Mouse (Mus musculus) frontal cortex, adult (tissue): ENCODE data around the gene Ghrh.
"Not testable (repeated sequence)": the region's sequence is repeated elsewhere in the genome, so short reads cannot be mapped to it uniquely, and the experiment has no call there.

Experiments
- ATAC-seq: cut with Nextera tagmentation; 2 replicates; pipeline ENCODE4 v1.9.2; 2017; ENCODE audit warnings: mild to moderate bottlenecking, moderate library complexity, mixed read lengths; ENCODE audit not compliant: low TSS enrichment

Ghrh gene

DNA sequence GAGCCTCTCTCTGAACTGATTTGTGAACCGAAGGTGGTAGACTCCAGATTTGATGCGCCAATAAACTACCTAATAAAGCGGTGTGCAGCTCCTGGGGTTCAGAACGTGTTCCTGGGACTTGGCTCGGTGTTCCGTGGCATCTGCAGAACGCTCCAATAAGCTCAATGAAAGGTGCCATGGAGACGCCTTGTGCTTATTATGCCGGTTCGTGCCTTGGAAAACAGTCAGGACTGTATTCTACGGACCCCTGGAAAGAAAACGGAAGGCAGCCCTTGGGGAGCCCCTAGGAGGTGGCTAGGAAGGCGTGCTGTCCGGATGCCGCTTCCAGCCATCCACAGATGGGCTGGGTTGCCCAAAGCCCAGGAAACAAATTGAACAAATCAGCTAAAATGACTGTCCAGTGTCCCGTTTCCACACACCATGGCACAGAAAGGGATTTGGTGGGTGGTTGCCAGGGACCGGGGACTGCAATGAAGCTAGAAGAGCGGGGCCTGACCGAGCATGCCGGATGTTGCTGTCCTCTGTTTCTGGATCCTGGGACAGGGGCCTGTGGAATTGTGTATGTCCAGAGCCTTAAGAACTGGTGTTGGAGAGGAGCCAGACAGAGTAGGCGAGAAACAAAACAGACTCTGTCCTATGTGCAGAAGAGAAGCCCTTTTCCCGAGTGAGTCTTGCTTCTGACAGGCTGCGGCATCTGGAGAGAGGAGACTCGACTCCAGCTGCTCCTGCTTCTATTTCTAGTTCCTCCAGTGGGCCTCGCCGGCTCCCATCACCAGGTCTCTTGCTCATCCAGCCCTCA is at the start of gene Ghrh:
Gene Ghrh (minus strand): TSS at position 146 of the 799 bp plus-strand sequence.
- ATAC-seq = peak; percentile 64

DNA sequence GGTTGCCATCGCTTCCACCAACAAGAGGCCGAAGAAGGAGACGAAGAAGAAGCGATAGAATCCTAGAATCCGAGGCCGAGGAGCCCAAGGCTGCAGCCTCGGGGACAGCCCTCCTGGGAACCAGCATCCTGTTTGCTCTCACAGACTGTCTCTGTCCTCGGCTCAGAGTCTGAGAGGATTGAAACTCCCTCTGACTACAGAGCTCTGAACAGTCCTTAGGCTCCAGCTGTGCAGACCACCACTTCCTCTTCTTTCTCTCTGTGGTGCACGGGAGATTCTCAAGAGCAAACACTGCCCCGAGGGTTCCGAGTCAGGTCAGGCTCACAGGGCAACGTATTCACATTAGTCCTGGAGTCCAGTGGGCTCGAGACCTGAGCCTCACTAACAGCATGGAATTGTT is 48.7 kb upstream of the Ghrh start:
- ATAC-seq = no peak

DNA sequence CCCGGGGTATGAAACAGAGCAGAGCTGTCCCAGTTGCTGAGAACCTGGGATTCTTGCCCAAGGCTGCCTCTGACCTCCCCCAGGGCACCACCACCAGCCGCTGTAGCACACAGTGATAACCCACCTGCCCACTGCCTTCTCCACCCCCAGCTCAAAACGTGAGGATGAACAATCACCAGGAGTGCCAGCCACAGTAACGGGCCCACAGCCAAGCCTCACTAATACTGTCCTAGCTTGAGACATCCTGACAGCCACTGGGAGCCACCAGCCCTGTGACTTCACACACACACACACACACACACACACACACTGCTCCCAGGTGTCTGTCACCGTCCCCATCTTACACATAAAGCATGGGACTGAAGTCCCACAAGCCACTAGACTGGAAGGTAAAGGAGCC is 48.1 kb upstream of the Ghrh start:
- no peak for ATAC-seq

DNA sequence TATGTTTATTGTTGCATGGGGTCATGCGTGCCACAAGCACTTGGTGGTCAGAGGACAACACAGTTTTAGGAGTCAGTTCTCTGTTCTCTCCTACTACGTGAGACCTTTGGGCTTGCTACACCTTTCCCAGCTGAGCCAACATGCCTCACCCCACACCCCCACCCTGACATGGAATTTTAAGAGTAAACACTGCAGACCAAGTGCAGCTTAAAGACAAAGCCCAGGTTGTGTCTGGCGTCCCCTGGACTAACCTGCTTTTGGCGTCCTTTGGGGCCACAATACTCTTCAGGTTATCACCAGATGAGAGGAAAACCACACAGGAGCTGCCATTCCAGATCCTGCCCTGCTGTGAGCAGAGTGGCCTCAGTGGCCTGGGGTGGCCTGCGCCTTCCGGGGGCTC is 47.6 kb upstream of the Ghrh start:
- ATAC-seq = no peak

DNA sequence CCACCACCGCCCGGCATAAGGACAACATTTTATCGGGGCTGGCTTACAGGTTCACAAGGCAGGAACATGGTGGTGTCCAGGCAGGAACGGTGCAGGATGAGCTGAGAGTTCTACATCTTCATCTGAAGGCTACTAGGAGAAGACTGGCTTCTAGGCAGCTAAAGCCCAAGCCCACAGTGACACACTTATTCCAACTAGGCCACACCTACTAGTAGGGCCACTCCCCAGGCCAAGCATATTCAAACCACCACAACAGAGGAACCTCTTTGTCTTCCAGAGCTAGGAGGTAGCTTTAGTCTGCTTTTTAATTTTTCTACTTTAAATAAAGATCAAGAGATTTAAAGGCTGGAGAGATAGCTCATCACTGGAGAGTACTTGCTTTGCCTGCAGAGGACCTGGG is 46.2 kb upstream of the Ghrh start:
- no peak for ATAC-seq

DNA sequence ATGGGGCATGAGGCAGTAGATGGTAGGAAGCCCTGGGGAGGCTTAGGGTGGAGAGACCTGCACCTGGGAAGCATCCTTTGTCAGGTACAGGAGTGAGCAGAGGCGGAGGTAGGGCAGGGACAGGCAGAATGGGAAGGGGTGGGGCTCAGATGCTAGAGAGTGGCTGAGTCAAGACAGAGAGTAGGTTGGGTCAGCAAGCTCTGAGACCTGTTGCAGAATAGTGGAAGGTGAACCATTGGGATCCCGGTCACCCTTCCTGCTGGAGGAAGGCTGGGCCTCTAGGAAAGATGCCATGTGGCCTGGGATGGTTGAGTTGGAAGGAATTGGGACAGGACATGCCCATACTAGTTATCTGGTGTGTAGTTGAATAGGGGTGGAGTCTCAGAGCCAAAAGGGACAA is 45.0 kb upstream of the Ghrh start:
- no peak for ATAC-seq

DNA sequence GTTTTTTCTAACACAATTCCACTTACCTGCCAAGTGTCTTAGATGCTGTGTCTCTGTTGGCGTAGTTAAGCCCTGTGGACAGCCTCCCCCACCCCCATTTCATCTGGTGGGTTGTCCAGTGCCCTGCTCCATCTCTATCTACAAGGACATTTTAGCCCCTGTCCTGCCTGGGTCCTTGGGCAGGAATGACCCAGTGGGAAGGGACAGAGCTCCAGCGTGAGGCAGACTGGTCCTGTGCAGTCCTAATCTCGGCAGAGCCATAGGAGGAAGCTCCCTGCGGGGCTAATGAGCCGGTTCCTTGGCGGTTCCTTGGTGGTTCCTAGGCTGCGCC is 42.2 kb upstream of the Ghrh start:
- ATAC-seq = no peak

DNA sequence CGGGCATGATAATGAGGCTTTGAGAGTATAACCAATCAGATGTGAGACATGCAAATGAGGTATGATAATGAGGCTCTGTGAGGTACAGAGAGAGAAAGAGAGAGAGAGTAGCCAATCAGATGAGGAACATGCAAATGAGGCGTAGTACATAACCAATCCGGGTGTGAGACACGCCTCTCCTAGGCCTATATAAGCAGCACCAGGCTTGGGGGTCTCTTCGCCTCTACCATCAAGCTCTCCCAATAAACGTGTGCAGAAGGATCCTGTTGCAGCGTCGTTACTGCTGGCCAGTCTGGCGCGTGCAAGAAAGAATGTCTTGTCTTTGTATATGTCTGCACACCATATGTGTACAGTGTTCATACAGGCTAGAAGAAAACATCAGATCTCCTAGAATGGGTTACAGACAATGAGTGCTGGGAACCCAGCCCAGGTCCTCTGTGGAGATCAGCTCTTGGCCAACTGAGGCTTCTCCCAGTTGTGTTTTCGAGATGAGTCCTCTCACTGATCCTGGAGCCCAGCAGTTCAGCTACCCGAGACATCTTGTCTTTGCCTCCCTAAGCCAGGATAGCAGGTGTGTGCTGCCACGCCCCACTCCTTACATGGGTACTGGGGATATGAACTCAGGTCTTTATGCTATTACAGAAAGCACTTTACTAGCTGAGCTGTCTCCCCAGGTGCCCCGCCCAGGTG is 41.7 kb upstream of the Ghrh start:
- not testable (repeated sequence) for ATAC-seq

DNA sequence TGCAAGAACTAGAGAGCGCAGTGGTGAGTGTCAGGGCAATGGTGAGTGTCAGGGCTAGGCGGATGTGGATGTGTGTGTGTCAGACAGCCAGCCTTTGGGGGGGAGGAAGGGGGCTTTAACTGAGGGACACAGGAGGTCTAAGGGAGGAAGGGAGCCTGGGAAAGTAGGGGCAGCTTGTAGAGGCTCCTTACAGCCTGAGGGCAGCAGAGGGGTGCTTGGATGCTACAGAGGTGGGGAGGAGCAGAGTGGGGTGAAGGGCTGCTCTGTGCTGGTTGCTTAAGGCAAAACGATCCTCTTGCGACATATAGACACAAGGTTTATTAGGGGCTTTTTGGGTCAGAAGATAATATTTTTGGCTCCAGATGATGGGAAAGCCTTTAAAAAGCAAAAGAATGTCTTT is 37.5 kb upstream of the Ghrh start:
- no peak for ATAC-seq

DNA sequence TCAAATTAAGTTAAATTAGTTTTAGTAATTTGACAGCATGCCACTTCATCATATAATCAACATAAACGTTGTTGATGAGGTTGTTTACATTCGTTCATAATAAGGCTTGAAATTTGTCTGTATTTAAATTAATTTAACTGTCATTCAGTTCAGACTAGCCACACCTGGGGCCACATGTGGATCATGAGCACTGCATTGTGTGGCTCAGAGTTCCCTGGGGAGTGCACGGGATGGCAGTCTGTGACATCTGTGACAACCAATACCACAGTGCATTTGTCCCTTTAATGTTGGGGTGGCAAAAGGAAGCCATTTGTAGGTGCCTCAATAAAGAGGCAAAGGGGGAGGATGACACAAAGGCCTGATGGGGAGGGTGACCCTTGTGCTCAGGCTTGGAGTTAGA is 29.7 kb upstream of the Ghrh start:
- ATAC-seq = no peak

DNA sequence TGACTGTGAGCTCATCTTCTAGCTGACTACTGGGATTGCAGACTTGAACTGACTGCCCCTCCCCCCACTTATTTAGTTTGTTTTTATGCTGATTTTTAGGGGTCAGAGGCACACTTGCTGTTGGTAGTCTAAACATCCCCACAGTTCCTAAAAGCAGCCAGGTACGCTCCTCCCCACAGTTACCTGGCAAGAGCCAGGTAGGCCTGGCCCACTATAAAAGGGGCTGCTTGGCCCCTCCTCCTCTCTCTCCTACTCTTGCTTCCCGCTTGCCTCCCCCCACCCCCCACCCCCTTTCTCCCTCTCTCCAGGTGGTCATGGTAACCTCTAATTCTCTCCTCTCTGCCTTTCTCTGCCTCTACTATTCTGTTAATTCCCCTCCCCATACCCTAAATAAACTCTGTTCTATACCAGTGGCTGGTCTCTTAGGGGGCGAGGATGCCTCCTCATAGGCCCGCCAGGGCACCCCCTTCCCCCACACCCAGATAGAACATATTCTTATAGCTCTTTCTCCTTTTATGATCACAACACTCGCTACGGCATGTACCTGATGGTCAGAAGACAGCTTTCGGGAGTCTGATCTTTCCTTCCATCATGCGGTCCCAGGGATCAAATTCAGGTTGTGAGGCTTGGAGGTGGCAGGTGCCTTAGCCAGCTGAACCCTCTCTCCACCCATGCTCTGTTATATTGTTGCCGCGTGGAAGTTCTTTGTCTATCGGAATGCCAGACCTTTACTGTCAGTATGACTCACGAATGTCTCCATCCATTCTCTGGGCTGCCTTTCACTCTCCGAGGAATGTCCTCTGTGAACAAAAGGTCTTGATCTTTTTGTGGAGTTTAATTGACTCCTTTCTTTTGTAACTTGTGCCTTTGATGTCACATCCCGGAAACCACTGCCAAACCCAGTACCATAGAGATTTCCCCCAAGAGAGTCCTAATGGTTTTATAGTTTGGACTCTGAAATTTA is 28.8 kb upstream of the Ghrh start:
- ATAC-seq = no peak

DNA sequence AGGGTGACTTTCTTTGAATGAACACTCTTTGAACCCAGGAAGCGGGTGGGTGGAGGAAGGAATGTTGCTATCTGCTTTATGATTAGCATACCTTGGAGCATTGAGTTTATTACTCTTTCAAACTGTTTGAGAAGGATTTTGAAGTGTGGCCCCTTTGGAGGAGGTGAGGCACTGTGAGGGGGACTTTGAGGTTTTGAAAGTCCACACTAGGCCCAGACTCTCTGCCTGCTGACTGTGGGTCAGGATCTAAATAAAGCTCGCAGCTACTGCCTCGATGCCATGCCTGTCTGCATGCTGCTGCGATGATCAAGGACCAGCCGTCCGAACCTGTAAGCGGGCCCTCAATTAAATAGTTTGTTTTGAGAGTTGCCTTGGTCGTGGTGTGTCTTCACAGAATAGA is 27.7 kb upstream of the Ghrh start:
- ATAC-seq = no peak

DNA sequence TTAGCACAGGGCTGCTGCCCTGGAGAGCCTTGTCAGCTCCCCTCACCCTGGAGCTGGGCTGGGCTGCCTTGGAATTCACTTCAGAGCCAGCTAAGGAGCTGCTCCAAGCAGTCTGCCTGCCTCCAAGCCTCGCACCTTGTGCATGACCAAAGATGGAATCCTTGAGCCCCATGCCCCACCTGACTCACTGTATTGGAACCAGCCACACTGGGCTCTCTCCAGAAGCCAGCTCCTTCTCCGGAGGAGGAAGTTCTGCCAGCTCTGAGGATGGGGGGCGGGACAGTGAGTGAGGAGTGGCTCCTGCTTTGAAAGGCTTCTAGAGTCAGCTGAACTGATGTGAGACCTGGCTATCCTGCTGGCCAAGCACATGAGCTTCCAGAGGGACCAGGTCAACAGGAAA is 26.4 kb upstream of the Ghrh start:
- ATAC-seq = no peak; the same call in 1 of the 2 replicates

DNA sequence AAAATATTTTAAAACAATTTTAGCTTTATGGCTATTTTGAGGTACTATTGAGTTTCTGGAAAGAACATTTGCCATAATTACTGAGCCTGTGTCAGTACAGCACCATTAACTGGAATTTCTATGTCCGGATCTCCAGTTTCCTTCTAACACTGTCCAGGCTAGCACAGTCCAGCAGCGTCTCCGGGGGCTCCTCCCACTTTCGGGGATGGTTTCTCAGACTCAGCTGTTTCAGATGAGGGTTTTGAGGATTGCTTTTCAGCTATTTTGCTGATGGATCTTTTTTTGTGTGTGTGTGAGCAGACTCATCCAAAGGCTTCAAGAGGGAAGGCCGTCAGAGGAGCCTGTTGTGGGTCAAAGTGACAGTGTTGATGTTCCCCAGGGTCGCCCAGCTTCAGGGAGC is 24.4 kb upstream of the Ghrh start:
- no peak for ATAC-seq

DNA sequence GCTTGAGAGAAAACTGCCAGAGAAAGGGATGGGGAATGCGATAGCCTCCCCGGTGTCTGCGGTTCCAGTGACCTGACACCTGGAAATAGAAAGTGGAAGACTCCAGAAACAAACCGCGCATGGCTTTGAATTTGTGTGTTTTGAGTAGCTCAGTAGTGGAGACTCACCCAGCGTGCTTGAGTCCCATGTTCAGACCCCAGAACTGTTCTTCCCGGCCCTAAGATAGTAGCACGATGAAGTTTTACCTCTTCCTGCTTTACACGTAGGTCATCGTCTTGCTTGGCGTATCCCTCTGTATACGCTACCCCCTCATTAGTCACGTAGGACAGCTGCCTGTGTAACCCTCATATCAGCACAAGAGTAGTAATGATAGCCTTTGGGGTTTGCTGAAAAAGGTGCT is 20.7 kb upstream of the Ghrh start:
- peak; percentile 44 for ATAC-seq

DNA sequence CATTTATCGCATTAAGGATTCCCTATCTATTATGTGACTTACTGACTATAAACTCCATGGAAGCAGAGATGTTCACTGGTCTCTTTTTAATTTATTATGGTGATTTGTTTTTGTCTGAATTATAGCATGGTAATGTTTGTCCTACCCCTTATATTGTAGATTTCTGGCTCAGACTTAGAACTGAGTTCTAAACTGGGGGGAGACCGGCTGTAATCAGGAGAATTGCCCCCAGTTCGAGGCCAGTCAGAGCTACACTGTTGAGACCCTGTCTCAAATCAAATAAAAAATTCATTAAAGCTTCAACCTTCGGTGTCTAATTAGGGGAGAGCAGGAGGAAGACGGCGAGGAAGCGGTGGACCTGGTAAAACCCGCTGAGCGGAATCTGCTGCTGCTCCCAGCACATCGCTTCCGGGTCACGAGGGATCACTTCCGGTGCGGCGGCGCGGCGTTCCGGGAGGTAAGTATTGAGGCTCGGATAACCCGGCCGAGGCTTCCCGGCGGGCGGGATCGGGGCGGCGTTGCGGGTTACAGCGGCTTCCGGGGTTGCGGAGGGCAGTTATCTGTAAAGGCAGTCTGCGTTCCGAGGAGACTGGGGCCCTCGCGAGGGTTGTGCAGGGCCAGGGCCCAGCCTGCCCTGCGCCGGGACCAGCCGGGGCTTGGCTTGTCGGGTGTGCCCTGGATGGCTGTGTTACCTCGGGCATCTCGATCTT is 20.0 kb upstream of the Ghrh start, which contains the start of gene Manbal:
Gene Manbal (plus strand): TSS at position 411 of the 710 bp plus-strand sequence.
- ATAC-seq = peak; percentile 96

DNA sequence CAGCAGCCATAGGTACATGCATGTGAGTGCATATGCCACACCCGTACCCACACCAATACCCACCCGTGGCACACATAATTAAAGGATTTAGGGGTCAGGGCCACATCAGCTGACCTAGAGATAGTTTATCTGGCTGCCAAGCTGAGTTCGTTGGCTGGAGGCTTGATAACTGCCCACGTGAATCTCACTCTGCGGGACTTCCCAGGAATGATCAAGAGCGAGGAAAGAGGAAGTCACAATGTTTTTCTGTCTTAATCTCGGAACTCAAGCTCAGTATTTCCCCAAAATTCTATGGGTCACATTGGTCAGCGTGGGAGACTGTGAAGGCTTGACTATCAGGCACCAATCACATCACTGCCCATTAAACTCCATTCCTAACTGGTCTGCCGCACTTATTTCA is 19.5 kb upstream of the Ghrh start:
- no peak for ATAC-seq

DNA sequence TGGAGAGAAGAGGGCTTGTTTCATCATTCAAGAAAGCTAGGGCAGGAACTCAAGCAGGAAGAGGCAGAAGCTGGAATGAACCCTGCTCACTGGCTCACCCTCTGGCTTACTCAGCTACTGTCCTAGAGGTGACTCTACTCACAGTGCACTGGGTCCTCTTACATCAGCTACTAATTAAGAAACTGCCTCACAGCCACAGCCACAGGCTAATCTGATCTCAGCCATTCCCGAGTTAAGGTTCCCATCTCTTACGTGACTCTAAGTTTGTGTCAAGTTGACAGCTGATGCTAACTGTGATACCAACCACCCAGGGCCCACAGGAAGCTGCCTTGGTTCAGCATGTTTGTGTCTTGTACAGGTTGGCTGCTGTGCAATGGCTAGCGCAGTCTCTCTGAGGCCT is 15.7 kb upstream of the Ghrh start:
- no peak for ATAC-seq

DNA sequence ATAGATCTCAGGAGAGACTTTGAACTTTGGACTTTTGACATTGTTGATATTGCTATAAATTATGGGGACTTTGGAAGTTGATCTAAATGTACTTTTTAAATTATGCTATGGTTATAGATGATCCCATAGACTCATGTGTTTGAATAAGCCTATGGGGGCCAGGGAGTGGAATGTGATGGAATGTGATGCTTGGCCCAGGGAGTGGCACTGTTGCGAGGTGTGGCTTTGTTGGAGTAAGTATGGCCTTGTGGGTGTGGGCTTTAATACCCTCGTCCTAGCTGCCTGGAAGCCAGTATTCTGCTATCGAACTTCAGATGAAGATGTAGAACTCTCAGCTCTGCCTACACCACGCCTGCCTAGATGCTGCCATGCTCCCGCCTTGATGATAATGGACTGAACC is 12.7 kb upstream of the Ghrh start:
- no peak for ATAC-seq

DNA sequence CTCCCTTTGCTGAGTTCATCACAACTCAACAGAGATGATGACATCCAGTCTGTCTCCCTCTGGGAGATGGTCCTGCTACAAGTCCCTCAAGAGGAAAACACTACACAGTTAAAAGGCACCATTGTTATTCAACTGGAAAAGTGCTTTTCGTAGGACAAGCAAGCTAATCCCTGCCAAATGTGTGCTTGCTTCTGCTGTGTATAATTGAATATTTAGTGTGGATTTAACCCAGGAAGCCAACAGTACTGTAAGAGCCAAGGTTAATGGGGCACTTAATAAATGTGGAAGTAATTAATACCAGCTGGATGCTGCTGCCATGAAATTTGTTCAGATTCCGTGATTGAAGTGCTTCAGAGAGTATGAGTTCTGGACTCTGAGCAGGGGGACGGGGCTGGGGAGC is 6.8 kb upstream of the Ghrh start:
- ATAC-seq = no peak

DNA sequence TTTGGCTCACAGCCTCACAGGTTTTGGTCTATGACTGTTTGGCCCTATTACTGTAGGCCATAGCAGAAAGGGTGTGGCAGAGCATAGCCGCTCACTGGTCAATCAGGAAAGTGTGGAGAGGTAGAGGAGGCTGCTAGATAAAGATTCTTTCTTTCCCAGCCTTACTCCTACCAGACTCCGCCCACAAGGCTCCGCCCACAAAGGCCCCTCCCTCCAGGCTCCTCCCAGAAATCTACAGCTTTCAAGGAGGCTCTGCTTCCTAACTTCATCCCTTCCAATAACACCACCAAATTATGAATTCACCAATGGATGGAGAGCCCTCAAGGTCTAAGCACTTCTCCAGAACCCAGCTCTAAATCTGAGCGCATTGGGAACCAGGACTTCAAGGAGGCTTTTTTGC is 5.9 kb upstream of the Ghrh start:
- ATAC-seq = no peak
